Mouse (Mus musculus) cerebellum, adult 2 months (tissue): ENCODE data around the gene Bax. TPM values are rescaled to one million over a fixed set of nuclear protein-coding genes. Genes with fewer than 3 reads are reported as not detected.
A peak's percentile ranks its signal among the peaks of the same experiment; 100 is the strongest.

ENCODE experiments used
- DNase-seq, 2 experiments: peaks; one replicate each; pipeline ENCODE4 v3.0.0; 2021
- H3K27ac ChIP-seq: fragments of 200-500 bp; 2 replicates; pipeline ENCODE4 v1.5.1; 2012; ENCODE audit warnings: low read length, control low read depth, inconsistent platforms; ENCODE audit not compliant: insufficient read depth
- H3K27me3 ChIP-seq: fragments of 200-500 bp; 2 replicates; pipeline ENCODE4 v1.6.1; 2012; ENCODE audit warnings: inconsistent platforms, mild to moderate bottlenecking, low read length, moderate library complexity; ENCODE audit not compliant: control insufficient read depth, insufficient read depth
- H3K4me1 ChIP-seq: fragments of 200-500 bp; 2 replicates; pipeline ENCODE4 v1.6.1; 2011; ENCODE audit warnings: low read length; ENCODE audit not compliant: control insufficient read depth, insufficient read depth
- H3K4me3 ChIP-seq: fragments of 200-500 bp; replicated peaks from 2 replicates; pipeline ENCODE3; 2011; ENCODE audit warnings: mild to moderate bottlenecking, low read depth, low read length, control low read depth; ENCODE audit not compliant: insufficient read depth
- CTCF ChIP-seq: fragments of 200-500 bp; IDR thresholded peaks from 2 replicates; pipeline ENCODE4 v1.5.1; 2011; ENCODE audit warnings: low read depth, mild to moderate bottlenecking, control low read depth, low read length, moderate library complexity, borderline replicate concordance; ENCODE audit not compliant: insufficient read depth
- POLR2A ChIP-seq: fragments of 200-500 bp; IDR thresholded peaks from 2 replicates; pipeline ENCODE4 v1.6.1; 2011; ENCODE audit warnings: low read length, control low read depth, borderline replicate concordance; ENCODE audit not compliant: insufficient read depth
- whole genome bisulfite sequencing: fragments of 180-500 bp; shearing (Covaris S2); methylation state at CpG from one replicate; pipeline ENCODE4 v1.1.7; 2018; 5-methylcytosine and 5-hydroxymethylcytosine counted together
- polyA plus RNA-seq: library from polyadenylated mRNA; depleted of rRNA; stranded (reverse); fragments of >200 nt; gene quantifications from 2 replicates; pipeline ENCODE4 v1.2.3, GENCODE M21; 2012

The Bax gene
- polyA plus RNA-seq, 1 experiment, result 103 TPM

DNA sequence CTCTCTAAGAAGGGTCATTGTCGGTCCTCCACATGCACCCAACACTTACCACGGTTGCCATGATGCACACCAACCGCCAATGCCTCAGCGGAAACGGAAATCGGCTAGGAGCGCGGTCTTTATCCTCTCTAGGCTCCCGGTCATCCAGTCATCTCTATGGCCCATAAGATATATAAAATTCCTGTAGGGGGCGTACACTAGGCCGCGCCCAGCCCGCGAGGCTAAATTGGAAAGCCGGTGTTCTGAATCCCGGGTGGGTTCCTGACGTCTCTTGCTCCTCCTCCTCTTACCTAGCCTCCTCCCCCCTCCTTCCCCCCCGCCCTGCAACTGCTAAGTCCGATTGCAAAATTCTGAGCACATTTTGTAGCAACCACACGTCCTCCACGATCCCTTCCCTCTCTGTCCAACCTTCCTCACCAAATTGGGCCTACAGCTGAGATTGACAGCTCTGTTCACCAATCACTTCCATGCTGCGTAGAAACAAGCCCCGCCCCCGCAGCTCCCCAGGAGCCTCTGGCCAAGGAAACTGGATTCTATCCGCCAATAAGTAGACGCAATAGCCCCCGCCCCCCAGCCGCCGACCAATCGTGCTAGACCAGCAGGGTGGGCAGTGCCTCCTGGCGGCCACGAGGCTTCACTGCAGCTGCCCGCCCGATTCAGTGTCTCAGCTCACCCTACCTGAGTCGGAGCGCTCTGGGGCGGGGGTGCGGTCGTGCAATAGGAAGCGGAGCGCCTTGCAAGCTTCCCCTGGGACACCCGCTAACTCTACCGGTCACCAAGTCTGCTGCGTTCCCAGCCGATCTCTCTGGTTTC, 32.3 kb downstream of the Bax start, which contains the start of gene Gys1:
Gene Gys1, plus strand, starts transcription at position 642 of the 813 bp plus-strand sequence.
- TF ChIP-seq POLR2A (peak; percentile 70; the same call in 1 of the 2 replicates), CTCF (peak; percentile 88)
- Histone ChIP-seq H3K27ac (peak within 1 kb of the TSS; percentile 42), H3K27me3 (no peaks in the 10 kb centered on the region), H3K4me3 (peak within 1 kb of the TSS; percentile 84), H3K4me1 (peaks cover 28% of the 10 kb centered on the region)
- under 1% methylated on average over 45 of the region's 45 CpGs for WGBS
- peak; percentile 100 for DNase-seq

DNA sequence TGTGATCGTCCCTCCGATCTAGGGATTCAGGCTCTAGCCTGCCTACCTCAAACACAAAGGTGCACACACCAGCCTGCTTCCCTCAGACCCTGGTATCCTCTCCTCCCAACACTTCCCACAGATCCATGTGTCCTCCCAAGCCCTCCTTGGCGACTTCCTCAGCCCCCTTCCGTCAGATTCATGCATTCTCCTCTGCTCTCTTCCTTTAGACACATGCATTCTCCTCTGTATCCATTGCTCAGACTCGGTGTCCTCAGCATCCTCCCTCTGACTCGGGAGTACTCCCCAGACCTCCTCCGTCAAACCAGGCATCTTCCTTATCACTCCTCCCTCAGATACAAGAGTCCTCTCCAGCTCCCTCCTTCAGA, 32.9 kb downstream of the Bax start:
- Histone ChIP-seq H3K27ac (no peak overlapping the region; the same call in 1 of the 2 replicates), H3K27me3 (no peaks in the 10 kb centered on the region), H3K4me3 (peak overlapping the region; percentile 81), H3K4me1 (peaks cover 28% of the 10 kb centered on the region)
- TF ChIP-seq POLR2A (no peak), CTCF (no peak)
- WGBS, result 1% methylated on average over 7 of the region's 7 CpGs
- DNase-seq, result no peak

DNA sequence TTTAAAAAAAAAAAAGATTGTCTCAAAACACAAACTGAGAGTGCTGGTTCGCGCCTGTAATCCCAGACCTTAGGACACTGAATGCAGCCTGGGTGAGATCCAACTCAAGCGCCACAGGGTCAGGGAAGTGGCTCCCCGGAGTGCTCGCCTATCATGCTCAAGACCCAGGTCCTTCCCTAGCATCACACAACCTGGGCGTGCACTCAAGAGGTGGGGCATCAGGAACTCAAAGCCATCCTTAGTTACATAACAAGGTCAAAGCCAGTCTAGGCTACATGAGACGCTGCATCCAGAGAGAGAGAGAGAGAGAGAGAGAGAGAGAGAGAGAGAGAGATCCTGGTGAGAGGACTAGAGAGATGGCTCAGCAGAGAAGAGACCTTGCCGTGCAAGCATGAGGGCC, 40.1 kb downstream of the Bax start:
- Histone ChIP-seq H3K4me1 (no peaks in the 10 kb centered on the region), H3K27ac (no peak overlapping the region), H3K4me3 (no peak overlapping the region), H3K27me3 (no peaks in the 10 kb centered on the region)
- TF ChIP-seq CTCF (no peak), POLR2A (no peak)
- DNase-seq, result no peak
- WGBS, result 84% methylated on average over 8 of the region's 8 CpGs

DNA sequence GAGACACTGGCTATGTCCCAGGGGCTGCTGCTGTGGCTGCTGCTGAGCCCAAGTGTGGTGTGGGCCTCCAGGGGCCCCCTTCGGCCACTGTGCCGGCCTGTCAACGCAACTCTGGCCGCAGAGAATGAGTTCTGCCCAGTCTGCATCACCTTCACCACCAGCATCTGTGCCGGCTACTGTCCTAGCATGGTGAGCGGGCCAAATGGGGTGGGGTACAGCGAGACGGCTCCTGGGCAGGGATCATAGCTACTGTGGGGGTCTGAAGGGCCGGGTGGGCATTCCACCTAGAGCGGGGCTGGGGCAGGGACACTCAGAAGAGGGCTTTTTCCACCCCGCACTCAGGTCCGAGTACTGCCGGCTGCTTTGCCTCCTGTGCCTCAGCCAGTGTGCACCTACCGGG, 45.5 kb downstream of the Bax start:
- WGBS, result 83% methylated on average over 14 of the region's 14 CpGs
- Histone ChIP-seq H3K4me1 (no peaks in the 10 kb centered on the region), H3K4me3 (no peak overlapping the region), H3K27ac (no peak overlapping the region), H3K27me3 (no peaks in the 10 kb centered on the region; the same call in 1 of the 2 replicates)
- DNase-seq, result no peak
- TF ChIP-seq POLR2A, result no peak
- TF ChIP-seq CTCF, result no peak

DNA sequence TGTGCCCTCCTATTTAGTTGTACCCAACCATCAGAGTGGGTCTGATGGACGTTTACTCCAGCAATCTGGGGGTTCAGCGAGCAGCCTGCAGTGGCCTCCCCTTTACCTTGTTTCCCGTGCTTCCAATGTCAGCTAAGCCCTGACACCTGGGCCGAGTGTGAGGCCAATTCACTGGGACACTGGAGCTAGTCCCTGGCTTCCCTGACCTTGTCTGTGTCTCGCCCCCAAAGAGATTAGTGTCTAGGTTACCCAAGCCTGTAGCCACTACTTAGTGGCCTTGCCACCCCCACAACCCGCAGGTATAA, 46.1 kb downstream of the Bax start, which contains the start of gene Lhb:
Gene Lhb, plus strand, starts transcription at position 206 of the 305 bp plus-strand sequence.
- H3K27me3 ChIP-seq, result no peaks in the 10 kb centered on the region; the same call in 1 of the 2 replicates
- 73% methylated on average over 6 of the region's 6 CpGs for WGBS
- H3K27ac ChIP-seq, result no peak within 1 kb of the TSS

DNA sequence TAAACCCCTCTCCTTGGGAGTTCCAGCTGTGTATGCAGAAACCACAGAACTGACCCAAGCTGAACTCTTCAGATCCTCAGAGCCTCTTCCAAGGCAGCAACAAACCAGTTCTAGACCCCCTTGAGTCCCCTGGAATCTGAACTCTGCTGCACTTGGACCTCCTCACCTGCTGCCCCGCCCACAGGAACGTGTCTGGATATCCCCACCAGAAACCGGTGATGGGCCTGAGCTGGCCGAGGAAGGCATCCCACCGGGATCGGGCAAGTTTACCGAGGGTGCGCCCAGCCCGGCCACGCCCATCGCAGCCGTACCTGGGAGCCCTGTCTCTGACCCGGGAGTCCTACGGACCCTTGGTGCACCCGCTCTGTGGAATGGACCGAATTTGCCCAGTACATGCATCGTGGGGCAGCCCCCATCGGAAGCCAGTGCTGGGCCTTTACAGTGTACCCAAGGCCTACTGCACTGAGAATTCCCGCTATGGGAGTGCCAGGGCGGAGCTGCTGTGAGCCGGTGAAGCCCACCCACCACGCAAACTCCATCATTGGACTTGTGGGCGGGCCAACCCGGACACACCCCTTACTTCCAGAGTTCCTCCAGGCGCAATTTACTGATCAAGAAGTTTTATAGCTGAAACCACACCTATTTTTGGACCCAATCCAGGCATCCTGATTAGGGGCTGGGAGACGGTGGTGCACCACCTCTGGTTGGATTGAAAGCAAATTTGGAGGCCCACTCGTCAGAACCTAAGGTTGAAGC, 46.7 kb downstream of the Bax start:
- WGBS, result 18% methylated on average over 27 of the region's 27 CpGs
- no peak overlapping the region for H3K4me3 ChIP-seq
- no peak for TF ChIP-seq CTCF
- TF ChIP-seq POLR2A, result no peak
- no peaks in the 10 kb centered on the region; the same call in 1 of the 2 replicates for H3K27me3 ChIP-seq
- H3K27ac ChIP-seq, result no peak overlapping the region
- no peaks in the 10 kb centered on the region for H3K4me1 ChIP-seq
- no peak for DNase-seq

More for the DNA sequence above, 46.1 kb downstream of the Bax start, which contains the start of gene Lhb:
- no peak for DNase-seq
- Histone ChIP-seq H3K4me1 (no peaks in the 10 kb centered on the region), H3K4me3 (no peak within 1 kb of the TSS)
- TF ChIP-seq POLR2A, result no peak
- no peak for TF ChIP-seq CTCF

DNA sequence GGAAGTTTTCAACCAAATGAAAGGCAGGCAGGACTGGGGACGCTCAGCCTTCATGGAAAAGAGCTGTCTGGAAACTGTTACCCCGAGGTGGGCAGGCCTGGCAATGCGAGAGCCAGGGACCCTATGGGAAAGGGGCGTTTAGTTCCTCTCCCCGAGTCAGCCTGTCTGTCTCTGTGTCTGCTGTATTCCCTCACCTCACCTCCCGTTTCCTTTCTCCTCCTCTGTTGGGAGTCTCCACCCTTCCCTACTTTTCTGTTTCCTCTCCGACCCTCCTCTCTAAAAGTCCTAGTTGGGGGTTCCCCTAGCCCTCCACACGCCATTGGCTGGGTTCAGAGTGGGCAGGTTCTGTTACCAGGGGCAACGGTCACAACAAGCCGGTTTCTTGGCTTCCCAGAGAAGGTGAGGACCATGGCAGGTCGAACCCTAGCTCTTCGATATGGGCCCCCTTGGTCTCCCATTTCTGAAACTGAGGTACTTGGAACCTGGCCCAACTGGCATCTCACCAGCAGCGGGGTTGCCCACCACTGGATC, 48.7 kb downstream of the Bax start:
- WGBS, result 8% methylated on average over 13 of the region's 13 CpGs
- Histone ChIP-seq H3K27me3 (no peaks in the 10 kb centered on the region; the same call in 1 of the 2 replicates), H3K27ac (no peak overlapping the region), H3K4me3 (no peak overlapping the region), H3K4me1 (no peaks in the 10 kb centered on the region)
- TF ChIP-seq POLR2A, result no peak
- TF ChIP-seq CTCF, result no peak
- DNase-seq, result no peak
